Mouse (Mus musculus) left cerebral cortex, postnatal 25 days (tissue): ENCODE results near the gene Dusp22. TPM values are rescaled to one million over a fixed set of nuclear protein-coding genes. Genes with fewer than 3 reads are reported as not detected.

Source experiments
- DNase-seq, 2 experiments: peaks; one replicate each; pipeline ENCODE4 v3.0.0; 2022; ENCODE audit warnings: low spot score in 2 of 2, mixed read lengths in 1 of 2
- intact Hi-C: fragments of 180-260 bp; cut with DNase I; formaldehyde crosslinking; loops from one replicate; pipeline ENCODE4 v1.15.1; 2025
- total RNA-seq, 2 experiments: library from RNA; stranded (reverse); gene quantifications; 2 replicates each; pipeline ENCODE4 v1.2.3; 2021

Gene Dusp22
- total RNA-seq, 2 experiments from 2014 or later = 34.1 to 35.5 TPM

GRCm38 (mm10) chr13:30666537-30666936, 6.7 kb downstream of the Dusp22 start:
- intact Hi-C loops = loop anchor here (1.0 kb wide), 1 partner anchor 120 kb away; no protein-coding TSS in a partner anchor
- DNase-seq = peak; percentile 69 to 92

- intact Hi-C loops = no loop called here
- DNase-seq = no peak
Observed at GRCm38 (mm10) chr13:30668301-30668700, 8.5 kb downstream of the Dusp22 start.

GRCm38 (mm10) chr13:30669277-30669676, 9.5 kb downstream of the Dusp22 start:
- DNase-seq = no peak
- intact Hi-C loops = no loop called here

- DNase-seq = no peak
- intact Hi-C loops = no loop called here
Observed at GRCm38 (mm10) chr13:30673878-30674277, 14.1 kb downstream of the Dusp22 start.

- intact Hi-C loops = no loop called here
- no peak for DNase-seq
Observed at GRCm38 (mm10) chr13:30678822-30679221, 19.0 kb downstream of the Dusp22 start.

GRCm38 (mm10) chr13:30681866-30682265, 22.1 kb downstream of the Dusp22 start:
- intact Hi-C loops = no loop called here

GRCm38 (mm10) chr13:30682328-30682727, 22.5 kb downstream of the Dusp22 start:
- intact Hi-C loops = no loop called here

More at GRCm38 (mm10) chr13:30681866-30682265, 22.1 kb downstream of the Dusp22 start:
- no peak for DNase-seq

GRCm38 (mm10) chr13:30684614-30685122, 24.9 kb downstream of the Dusp22 start:
- DNase-seq = no peak
- intact Hi-C loops = no loop called here

More at GRCm38 (mm10) chr13:30682328-30682727, 22.5 kb downstream of the Dusp22 start:
- no peak for DNase-seq

- intact Hi-C loops = no loop called here
- no peak for DNase-seq
Observed at GRCm38 (mm10) chr13:30685957-30686356, 26.2 kb downstream of the Dusp22 start.

- intact Hi-C loops = no loop called here
- DNase-seq = no peak
Observed at GRCm38 (mm10) chr13:30688035-30688616, 28.3 kb downstream of the Dusp22 start.

- intact Hi-C loops = no loop called here
Observed at GRCm38 (mm10) chr13:30689475-30689874, 29.7 kb downstream of the Dusp22 start.

GRCm38 (mm10) chr13:30691441-30692292, 31.9 kb downstream of the Dusp22 start:
- intact Hi-C loops = no loop called here
- DNase-seq = peak in 1 of 2 experiments; percentile 41

More at GRCm38 (mm10) chr13:30689475-30689874, 29.7 kb downstream of the Dusp22 start:
- no peak for DNase-seq

- intact Hi-C loops = no loop called here
- DNase-seq = peak in 1 of 2 experiments; percentile 22
Observed at GRCm38 (mm10) chr13:30692644-30693385, 33.0 kb downstream of the Dusp22 start.

- intact Hi-C loops = no loop called here
- no peak for DNase-seq
Observed at GRCm38 (mm10) chr13:30695232-30695631, 35.4 kb downstream of the Dusp22 start.

GRCm38 (mm10) chr13:30695890-30696289, 36.1 kb downstream of the Dusp22 start:
- DNase-seq = no peak
- intact Hi-C loops = no loop called here

- intact Hi-C loops = no loop called here
Observed at GRCm38 (mm10) chr13:30697880-30698279, 38.1 kb downstream of the Dusp22 start.

GRCm38 (mm10) chr13:30702695-30703094, 42.9 kb downstream of the Dusp22 start:
- intact Hi-C loops = no loop called here
- no peak for DNase-seq

More at GRCm38 (mm10) chr13:30697880-30698279, 38.1 kb downstream of the Dusp22 start:
- no peak for DNase-seq

- no peak for DNase-seq
- intact Hi-C loops = no loop called here
Observed at GRCm38 (mm10) chr13:30704246-30705095, 44.7 kb downstream of the Dusp22 start.

GRCm38 (mm10) chr13:30711066-30711465, 51.3 kb downstream of the Dusp22 start:
- intact Hi-C loops = no loop called here
- DNase-seq = no peak
